Mouse (Mus musculus): ENCODE results near the gene Prkci.

Gene Prkci

DNA sequence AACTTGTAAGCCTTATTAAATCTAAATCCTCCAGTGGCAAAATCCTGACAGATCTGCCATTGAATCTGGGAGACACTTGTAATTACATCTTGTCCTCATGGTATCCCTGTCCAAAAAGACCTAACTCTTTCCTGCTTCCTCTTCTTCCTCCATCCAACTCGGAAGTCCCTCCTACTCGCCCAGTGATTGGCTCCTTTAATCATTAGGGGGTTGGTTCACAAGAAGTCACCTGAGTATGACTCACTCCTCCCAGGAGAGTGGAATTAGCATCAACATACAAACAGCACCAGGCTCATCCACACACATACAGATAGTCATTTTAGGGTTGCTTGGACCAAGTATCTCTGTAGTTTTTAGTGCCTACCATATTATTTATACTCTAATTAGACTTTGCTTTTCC, 47.4 kb downstream of the Prkci start:
- no peak for DNase-seq (ENCODE audit: low spot score)

GRCm38 (mm10) chr3:31047263-31047662, 51.7 kb downstream of the Prkci start:
- no peak for DNase-seq (ENCODE audit: low spot score)

DNA sequence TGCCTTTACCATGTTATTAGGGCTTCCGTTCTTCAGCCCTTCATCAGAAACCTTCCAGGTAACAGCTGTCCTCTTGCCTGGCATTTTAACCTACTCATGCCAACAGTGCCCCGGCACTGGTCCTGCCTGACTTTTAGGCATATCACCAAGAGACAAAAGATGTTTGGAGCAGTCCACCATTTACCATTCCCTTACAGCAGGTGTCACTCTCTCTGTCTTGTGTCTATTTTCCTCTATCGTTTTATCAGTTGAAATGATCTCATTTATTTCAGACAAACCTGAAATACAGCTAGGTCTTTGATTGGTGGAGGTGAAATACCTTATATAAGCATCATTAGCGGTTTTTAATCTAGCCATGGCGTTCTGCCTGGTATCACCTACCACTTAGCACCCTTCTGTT, 53.5 kb downstream of the Prkci start:
- DNase-seq (ENCODE audit: low spot score) = no peak

DNA sequence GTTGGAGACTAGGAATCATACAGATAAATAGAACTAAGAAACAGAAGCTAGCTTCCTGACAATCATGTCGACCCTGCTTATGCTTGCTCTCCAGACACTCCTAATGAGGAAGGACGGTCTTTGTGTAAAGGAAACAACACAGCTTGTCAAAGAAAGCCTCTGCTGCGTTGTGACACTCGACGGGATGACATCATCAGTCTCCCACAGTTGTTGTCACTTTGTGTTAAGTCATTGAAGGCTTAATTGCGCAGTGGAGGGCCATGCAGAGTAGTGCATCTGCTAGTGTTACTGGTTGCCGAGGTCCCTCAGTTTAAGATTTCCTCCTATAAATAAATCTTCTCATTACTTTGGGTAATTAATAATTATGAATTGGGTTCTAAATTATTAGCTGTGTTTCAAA, 54.8 kb downstream of the Prkci start:
- no peak for DNase-seq (ENCODE audit: low spot score)

DNA sequence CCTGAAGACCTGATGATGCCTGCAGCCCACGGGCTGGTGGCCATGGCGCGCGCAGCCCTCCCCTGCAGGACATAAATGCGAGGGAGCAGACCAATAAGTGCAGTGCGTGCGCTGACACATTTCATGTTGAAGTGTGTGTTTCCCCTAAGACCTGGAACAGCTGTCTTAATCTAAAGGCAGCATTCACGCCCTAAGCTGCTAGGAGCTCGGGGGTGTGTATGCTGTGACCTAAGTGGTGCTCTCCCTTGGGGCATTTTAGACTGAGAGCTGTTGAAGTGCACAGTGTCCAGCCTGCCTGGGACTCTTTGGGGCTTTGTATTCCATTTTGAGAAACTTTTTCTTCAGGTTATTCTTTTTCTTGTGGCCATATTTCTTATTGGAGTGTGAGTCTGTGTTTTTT, 56.2 kb downstream of the Prkci start:
- no peak for DNase-seq (ENCODE audit: low spot score)

DNA sequence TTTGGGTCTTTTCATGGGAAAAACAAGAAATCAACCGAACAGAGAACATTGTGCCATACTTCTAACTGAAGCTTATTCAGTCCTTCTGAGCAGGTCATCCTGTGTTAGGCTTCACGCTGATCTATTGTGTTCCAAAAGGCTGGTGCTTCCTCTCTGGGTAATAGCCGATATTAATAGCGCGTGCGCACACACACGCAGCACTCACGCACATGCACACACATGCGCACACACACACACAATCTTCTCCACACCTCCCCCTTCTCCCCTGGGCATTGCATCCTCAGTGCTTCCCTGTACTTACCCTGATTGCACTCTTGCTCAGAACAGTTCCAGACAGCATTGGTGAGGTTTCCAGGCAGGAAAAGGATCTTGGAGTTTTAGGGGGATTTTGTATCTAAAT, 57.6 kb downstream of the Prkci start:
- no peak for DNase-seq (ENCODE audit: low spot score)

DNA sequence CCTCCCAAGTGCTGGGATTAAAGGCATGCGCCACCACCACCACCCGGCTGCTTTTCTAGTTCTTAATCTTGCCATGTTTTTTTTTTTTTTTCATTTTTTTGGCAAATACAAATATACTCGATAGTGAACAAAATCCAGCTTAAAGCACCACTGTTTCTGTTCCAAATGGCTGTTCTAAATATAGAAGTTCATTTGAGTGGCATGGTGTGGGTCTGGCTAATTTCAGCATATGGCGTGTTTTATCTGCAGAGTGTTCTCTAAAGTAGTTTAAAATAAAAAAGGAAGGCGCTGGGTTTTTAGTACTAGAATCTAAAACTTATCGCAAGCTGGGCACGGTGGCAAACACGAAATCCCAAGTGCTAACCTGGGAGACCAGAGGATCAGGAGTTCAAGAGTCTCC, 59.3 kb downstream of the Prkci start:
- no peak for DNase-seq (ENCODE audit: low spot score)

DNA sequence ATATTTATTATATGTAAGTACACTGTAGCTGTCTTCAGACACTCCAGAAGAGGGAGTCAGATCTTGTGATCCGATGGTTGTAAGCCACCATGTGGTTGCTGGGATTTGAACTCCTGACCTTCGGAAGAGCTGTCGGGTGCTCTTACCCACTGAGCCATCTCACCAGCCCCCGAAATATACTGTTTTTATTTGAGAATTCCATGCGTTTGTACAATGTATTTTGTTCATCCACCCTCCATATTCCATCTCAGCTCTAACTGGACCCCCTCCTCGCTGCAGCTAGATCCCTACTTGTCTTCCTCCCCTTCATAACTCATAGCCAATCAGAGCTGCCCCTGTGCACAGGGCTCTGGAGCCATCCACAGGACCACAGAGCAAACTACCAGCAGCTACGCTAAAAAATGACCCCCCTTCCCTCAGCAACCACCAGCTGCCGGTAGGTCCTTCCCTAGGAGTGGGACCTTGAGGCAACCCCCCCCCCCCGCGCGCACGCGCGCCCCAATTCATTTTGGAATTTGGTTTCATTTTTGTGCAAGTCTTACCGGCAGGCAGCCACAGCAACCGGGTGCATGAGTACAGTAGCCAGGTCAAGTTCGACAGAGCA, 60.6 kb downstream of the Prkci start:
- DNase-seq (ENCODE audit: low spot score) = no peak

GRCm38 (mm10) chr3:31056651-31057627, 61.4 kb downstream of the Prkci start:
- DNase-seq (ENCODE audit: low spot score) = peak; percentile 88

DNA sequence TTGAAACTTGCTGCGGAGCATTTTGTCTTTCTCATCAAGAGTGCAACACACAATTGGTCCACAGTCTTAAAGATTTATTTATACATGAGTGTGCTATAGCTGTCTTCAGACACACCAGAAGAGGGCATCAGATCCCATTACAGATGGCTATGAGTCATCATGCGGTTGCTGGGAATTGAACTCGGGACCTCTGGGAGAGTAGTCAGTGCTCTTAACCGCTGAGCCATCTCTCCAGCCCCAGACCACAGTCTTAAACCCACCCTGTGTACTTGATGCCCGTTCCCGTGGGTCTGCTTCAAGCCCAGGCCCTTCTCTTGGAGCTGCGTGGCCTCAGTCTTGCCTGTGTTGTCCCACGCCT, 65.2 kb downstream of the Prkci start:
- DNase-seq (ENCODE audit: low spot score) = no peak

GRCm38 (mm10) chr3:31061103-31061785, 65.7 kb downstream of the Prkci start:
- no peak for DNase-seq (ENCODE audit: low spot score)

GRCm38 (mm10) chr3:31061786-31062120, 66.2 kb downstream of the Prkci start:
- no peak for DNase-seq (ENCODE audit: low spot score)

GRCm38 (mm10) chr3:31062325-31062724, 66.8 kb downstream of the Prkci start:
- no peak for DNase-seq (ENCODE audit: low spot score)

GRCm38 (mm10) chr3:31068482-31068881, 72.9 kb downstream of the Prkci start:
- DNase-seq (ENCODE audit: low spot score) = no peak

DNA sequence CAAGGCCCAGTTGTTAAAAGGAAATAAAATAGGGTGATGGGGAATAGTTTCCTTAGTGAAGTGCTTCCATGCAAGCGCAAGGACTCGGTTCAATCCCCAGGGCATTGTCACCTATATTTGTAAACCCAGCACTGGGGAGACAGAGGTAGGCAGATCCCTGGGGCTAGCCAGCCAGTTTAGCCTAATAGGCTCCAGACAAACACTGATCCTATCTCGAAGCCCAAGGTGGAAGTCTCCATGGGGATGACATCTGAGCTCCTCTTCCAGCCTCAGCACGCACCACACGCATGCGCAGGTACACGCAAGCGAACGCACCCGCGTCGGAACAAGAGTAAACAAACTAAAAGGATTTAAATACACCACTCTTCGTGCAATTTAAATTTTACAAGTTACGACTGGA, 76.3 kb downstream of the Prkci start:
- DNase-seq (ENCODE audit: low spot score) = no peak

DNA sequence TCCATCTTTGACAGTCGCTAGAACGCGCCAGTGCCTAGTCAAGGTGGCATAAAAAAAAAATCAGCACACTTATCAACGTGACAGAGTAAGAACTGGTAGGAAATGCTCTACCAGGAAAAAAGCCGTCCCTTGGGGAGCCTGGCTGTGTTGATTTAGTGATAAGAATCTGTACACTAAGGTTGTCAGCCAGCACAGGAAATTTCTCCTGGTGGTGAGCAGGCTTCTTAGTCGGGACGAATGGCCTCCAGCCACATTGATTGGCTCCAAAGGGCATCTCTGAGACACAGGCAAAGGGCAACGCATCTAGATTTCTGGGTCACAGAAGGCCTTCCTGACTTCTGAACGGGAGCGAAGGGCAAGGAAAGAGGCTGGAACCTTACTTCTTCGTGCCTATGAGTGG, 80.3 kb downstream of the Prkci start:
- no peak for DNase-seq (ENCODE audit: low spot score)

DNA sequence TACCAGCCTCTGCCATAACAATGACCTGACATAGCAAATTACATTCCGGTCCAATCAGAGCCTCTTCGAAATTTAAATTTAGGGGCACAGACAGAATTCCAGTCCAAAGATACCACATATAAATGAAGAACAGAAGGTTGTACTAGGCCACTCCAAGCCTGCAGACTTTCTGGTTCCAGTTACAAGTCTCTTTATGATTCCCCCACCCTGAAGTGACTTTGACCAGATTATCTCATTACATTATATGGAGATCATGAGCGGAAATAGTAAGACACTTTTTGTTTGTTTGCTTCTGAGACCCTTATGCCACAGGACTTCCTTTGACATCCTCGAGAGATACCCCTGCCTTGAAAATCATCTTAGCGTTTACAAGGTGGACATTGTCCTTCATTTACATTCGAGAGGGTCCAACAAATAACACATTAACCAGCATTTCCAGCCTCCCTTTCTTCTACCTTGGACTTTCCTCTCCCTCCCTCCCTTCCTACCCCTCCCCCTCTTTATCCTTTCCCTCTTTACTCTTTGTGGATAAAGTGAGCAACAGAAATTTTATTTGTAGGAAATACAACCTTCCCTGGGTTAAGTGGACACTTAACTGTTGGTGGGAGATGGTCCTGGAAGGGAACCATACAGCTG, 81.6 kb downstream of the Prkci start:
- no peak for DNase-seq (ENCODE audit: low spot score)

GRCm38 (mm10) chr3:31079450-31079849, 83.9 kb downstream of the Prkci start:
- no peak for DNase-seq (ENCODE audit: low spot score)

DNA sequence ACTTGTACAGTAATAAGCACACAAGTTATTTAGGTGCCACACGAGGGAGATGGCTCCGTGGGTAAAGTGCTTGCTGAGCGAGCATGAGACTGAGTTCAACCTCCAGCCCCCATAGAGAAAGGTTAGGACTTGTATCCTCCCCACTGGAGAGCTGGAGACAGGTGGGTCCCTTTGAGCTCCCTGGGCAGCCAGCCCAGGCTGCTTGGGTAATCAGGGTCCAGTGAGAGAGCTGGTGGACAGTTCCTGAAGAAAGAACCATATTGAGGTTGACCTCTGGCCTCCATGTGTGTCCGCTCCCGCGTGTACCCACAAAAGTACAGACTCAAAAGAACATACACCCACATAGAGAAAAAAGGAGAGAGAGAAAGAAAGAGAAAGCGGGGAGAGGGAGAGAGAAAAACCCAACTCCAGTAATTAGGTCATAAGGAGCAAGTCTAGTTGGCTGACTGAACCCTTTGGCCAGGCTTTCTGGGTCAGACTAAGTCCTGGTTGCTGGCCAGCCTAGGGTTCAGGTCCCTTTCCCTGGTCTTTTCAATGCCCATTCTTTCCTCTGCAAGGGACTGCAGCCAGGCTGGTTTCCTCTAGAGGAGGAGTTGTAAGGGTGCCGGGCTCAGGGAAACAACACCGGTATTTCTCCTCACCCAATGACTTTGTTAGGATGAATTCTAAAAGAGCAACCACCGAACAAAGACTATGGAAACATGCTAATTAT, 85.4 kb downstream of the Prkci start:
- no peak for DNase-seq (ENCODE audit: low spot score)

GRCm38 (mm10) chr3:31082838-31083506, 87.4 kb downstream of the Prkci start:
- no peak for DNase-seq (ENCODE audit: low spot score)

DNA sequence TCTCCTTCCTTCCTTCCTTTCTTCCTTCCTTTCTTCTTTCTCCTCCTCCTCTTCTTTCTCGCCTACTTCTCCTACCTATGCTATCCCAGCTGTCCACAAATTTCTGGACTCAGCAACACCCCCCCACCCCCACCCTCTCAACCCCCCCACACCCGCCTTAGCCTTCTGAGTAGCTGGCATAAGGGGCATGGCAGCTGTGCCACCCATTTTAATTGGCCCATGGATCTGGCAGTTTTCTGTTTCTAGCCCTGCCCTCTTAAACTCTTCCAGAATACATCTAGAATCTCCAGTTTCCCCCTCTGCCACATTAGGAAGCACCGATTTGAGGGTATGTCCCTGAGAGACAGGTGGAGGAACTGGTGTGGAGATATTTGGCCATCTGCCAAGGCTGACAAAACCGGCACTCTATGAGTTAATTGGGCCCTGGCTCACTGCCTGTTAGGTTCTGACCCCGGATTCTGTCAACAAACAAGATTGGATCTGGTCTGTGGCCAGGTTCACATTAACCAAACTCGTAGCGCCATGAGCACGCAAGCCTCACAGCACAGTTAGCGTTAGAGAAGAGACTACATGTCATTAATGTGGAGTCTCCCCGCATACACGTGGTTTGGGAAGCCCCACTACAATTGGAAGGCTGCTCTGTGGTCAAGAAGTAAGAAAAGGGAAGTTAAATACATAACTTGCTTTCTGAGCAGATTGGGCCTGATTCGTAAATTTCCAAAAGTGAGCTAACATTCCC, 88.1 kb downstream of the Prkci start:
- DNase-seq (ENCODE audit: low spot score) = no peak

Measured in layer of hippocampus, adult 11-12 months (tissue).